Mouse (Mus musculus): ENCODE measurements around the gene Emc6. TPM values are rescaled to one million over a fixed set of nuclear protein-coding genes. Genes with fewer than 3 reads are reported as not detected.

Gene Emc6
- 114 and 133 TPM in 2 replicates for polyA plus RNA-seq (2016; fragmentation: Nextera tagmentation; extraction: Ambion mirVana)

GRCm38 (mm10) chr11:73176608-73177508 lies at the start of gene Emc6, which contains the start of gene Tax1bp3:
TSS of gene Emc6 (minus strand) at chr11:73177037.
TSS of gene Tax1bp3 (plus strand) at chr11:73177083.
- H3K27me3 ChIP-seq (ENCODE audit: low read depth, poor library complexity, severe bottlenecking) = no peaks in the 10 kb centered on the region
- H3K4me1 ChIP-seq = peaks cover 26% of the 10 kb centered on the region
- peak; percentile 97 for DNase-seq (ENCODE audit: low spot score)
- peaks cover 42% of the 10 kb centered on the region for H3K36me3 ChIP-seq
- WGBS = under 1% methylated on average over 81 of the region's 81 CpGs
- no peaks in the 10 kb centered on the region for H3K9me3 ChIP-seq (replicated peaks)
- H3K4me3 ChIP-seq = peak within 1 kb of the TSS; percentile 95
- H3K27ac ChIP-seq = peak within 1 kb of the TSS; percentile 94

DNA sequence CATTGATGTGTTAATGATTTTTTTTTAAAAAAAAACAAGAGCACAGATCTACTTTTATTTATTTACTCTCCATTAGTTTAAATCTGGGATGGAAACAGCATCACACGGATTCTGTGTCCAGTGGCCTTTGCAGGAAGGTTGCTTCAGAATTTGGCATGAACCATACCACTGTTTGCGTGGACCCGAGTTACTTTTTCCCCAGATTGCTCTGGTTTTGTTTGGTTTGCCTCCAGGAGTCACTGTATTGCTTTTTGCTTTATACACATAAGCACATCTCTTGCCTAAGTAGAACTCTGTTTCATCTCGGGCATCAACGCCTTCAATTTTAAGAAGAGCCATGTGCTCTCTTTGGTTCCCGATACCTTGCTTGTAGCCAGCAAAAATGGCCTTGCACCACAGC lies 49.0 kb upstream of the Emc6 start:
- Histone ChIP-seq H3K27ac (no peak overlapping the region), H3K27me3 (ENCODE audit: low read depth, poor library complexity, severe bottlenecking) (no peaks in the 10 kb centered on the region), H3K36me3 (no peaks in the 10 kb centered on the region), H3K4me3 (no peak overlapping the region), H3K4me1 (no peaks in the 10 kb centered on the region), H3K9me3 (replicated peaks) (no peaks in the 10 kb centered on the region; the same call in 1 of the 2 replicates)
- 94% methylated on average over 6 of the region's 6 CpGs for WGBS
- DNase-seq (ENCODE audit: low spot score) = no peak

GRCm38 (mm10) chr11:73223966-73224365 lies 47.1 kb upstream of the Emc6 start:
- H3K4me3 ChIP-seq = no peak overlapping the region
- H3K27ac ChIP-seq = no peak overlapping the region
- H3K36me3 ChIP-seq = no peaks in the 10 kb centered on the region
- DNase-seq (ENCODE audit: low spot score) = no peak
- 79% methylated on average over 2 of the region's 2 CpGs for WGBS
- no peaks in the 10 kb centered on the region for H3K4me1 ChIP-seq
- no peaks in the 10 kb centered on the region; the same call in 1 of the 2 replicates for H3K9me3 ChIP-seq (replicated peaks)
- no peaks in the 10 kb centered on the region for H3K27me3 ChIP-seq (ENCODE audit: low read depth, poor library complexity, severe bottlenecking)

- no peaks in the 10 kb centered on the region for H3K9me3 ChIP-seq (replicated peaks)
- no peak for DNase-seq (ENCODE audit: low spot score)
- H3K36me3 ChIP-seq = no peaks in the 10 kb centered on the region
- H3K4me1 ChIP-seq = no peaks in the 10 kb centered on the region
- 39% methylated on average over 5 of the region's 5 CpGs for WGBS
- no peak overlapping the region for H3K27ac ChIP-seq
- H3K27me3 ChIP-seq (ENCODE audit: low read depth, poor library complexity, severe bottlenecking) = no peaks in the 10 kb centered on the region
- H3K4me3 ChIP-seq = no peak overlapping the region
Measured at GRCm38 (mm10) chr11:73222846-73223245, 46.0 kb upstream of the Emc6 start.

DNA sequence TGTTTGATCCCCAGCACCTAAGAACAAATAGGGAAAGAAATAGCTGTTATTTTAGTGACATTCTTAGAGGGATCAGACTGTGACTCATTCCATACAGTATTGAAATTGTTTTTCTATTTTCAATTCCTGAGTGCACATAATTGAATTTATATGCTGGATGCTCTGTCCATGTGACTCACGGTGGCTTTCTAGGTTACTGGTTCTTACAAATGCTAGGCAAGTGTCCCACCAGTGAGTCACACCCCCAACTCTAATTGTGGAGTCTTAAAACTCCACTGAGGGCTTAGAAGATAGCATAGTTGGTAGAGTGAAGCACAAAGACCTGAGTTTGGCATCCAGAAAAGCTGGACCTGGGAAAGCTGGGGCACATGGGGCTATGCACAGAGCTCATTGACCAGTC lies 43.8 kb upstream of the Emc6 start:
- H3K9me3 ChIP-seq (replicated peaks) = no peaks in the 10 kb centered on the region
- H3K4me3 ChIP-seq = no peak overlapping the region
- H3K4me1 ChIP-seq = no peaks in the 10 kb centered on the region
- DNase-seq (ENCODE audit: low spot score) = no peak
- 86% methylated on average over 1 of the region's 1 CpGs for WGBS
- no peaks in the 10 kb centered on the region for H3K27me3 ChIP-seq (ENCODE audit: low read depth, poor library complexity, severe bottlenecking)
- H3K36me3 ChIP-seq = no peaks in the 10 kb centered on the region
- no peak overlapping the region for H3K27ac ChIP-seq

GRCm38 (mm10) chr11:73219671-73220070 lies 42.8 kb upstream of the Emc6 start:
- Histone ChIP-seq H3K4me1 (no peaks in the 10 kb centered on the region), H3K36me3 (no peaks in the 10 kb centered on the region), H3K27me3 (ENCODE audit: low read depth, poor library complexity, severe bottlenecking) (no peaks in the 10 kb centered on the region), H3K9me3 (replicated peaks) (no peaks in the 10 kb centered on the region), H3K4me3 (no peak overlapping the region), H3K27ac (no peak overlapping the region)
- no peak for DNase-seq (ENCODE audit: low spot score)
- whole genome bisulfite sequencing = 52% methylated on average over 2 of the region's 2 CpGs

- Histone ChIP-seq H3K4me1 (no peaks in the 10 kb centered on the region), H3K4me3 (no peak overlapping the region), H3K27ac (no peak overlapping the region), H3K27me3 (ENCODE audit: low read depth, poor library complexity, severe bottlenecking) (no peaks in the 10 kb centered on the region), H3K9me3 (replicated peaks) (no peaks in the 10 kb centered on the region), H3K36me3 (no peaks in the 10 kb centered on the region)
- WGBS = 83% methylated on average over 3 of the region's 3 CpGs
- no peak for DNase-seq (ENCODE audit: low spot score)
Measured at GRCm38 (mm10) chr11:73213956-73214355, 37.1 kb upstream of the Emc6 start.

- H3K27me3 ChIP-seq (ENCODE audit: low read depth, poor library complexity, severe bottlenecking) = no peaks in the 10 kb centered on the region
- no peak overlapping the region for H3K4me3 ChIP-seq
- no peak for DNase-seq (ENCODE audit: low spot score)
- no peaks in the 10 kb centered on the region for H3K36me3 ChIP-seq
- H3K27ac ChIP-seq = no peak overlapping the region
- WGBS = 81% methylated on average over 2 of the region's 2 CpGs
- H3K9me3 ChIP-seq (replicated peaks) = no peaks in the 10 kb centered on the region
- H3K4me1 ChIP-seq = no peaks in the 10 kb centered on the region
Measured at GRCm38 (mm10) chr11:73207621-73208020, 30.8 kb upstream of the Emc6 start.

DNA sequence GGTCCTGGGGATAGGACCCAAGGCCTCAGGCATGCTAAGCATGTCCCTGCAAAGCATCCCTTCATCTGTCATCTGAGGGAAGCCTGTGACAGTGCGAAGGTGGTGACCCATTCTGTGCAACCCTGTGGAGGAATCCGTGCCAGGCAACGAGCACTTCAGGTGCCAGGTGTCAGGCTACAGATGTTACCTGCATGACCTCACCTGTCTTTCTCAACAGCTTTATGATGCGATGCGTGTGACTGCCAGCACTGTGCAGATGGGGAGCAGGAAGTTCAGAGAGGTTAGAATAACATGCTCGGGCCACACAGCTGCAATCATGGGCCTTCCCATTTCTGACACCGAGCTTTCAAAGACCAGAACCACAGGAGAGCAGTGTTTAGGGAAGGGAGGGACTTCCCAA lies 28.4 kb upstream of the Emc6 start:
- Histone ChIP-seq H3K27ac (no peak overlapping the region), H3K4me3 (no peak overlapping the region), H3K9me3 (replicated peaks) (no peaks in the 10 kb centered on the region), H3K4me1 (no peaks in the 10 kb centered on the region), H3K36me3 (no peaks in the 10 kb centered on the region), H3K27me3 (ENCODE audit: low read depth, poor library complexity, severe bottlenecking) (no peaks in the 10 kb centered on the region)
- 69% methylated on average over 7 of the region's 7 CpGs for WGBS
- DNase-seq (ENCODE audit: low spot score) = no peak

DNA sequence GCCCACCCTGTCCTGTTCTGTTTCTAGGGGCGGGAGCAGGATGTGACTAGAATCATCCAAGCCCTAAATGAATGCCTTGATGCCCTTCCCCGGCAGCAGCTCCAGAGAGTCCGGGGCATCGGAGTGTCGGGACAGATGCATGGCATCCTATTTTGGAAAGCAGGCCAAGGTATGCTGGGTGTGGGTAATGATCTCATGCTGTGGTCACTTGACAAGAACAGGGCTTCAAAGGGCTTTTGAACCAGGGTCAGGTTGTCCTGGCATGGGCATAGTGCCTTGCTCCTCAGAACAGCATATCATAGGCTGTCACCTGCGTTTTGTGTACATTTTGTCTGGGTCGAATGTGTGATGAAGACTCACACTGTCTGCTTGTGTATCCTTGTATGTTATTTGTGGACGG lies 27.1 kb upstream of the Emc6 start:
- peaks cover 6% of the 10 kb centered on the region for H3K4me1 ChIP-seq
- H3K4me3 ChIP-seq = no peak overlapping the region
- no peaks in the 10 kb centered on the region for H3K9me3 ChIP-seq (replicated peaks)
- H3K36me3 ChIP-seq = no peaks in the 10 kb centered on the region
- no peaks in the 10 kb centered on the region; the same call in 1 of the 2 replicates for H3K27me3 ChIP-seq (ENCODE audit: low read depth, poor library complexity, severe bottlenecking)
- 87% methylated on average over 8 of the region's 8 CpGs for WGBS
- DNase-seq (ENCODE audit: low spot score) = no peak
- H3K27ac ChIP-seq = no peak overlapping the region

GRCm38 (mm10) chr11:73201597-73201996 lies 24.8 kb upstream of the Emc6 start:
- no peak for DNase-seq (ENCODE audit: low spot score)
- peaks cover 17% of the 10 kb centered on the region for H3K4me1 ChIP-seq
- H3K9me3 ChIP-seq (replicated peaks) = no peaks in the 10 kb centered on the region
- H3K27ac ChIP-seq = no peak overlapping the region
- 38% methylated on average over 4 of the region's 4 CpGs for WGBS
- no peak overlapping the region for H3K4me3 ChIP-seq
- H3K36me3 ChIP-seq = no peaks in the 10 kb centered on the region
- H3K27me3 ChIP-seq (ENCODE audit: low read depth, poor library complexity, severe bottlenecking) = no peaks in the 10 kb centered on the region; the same call in 1 of the 2 replicates

DNA sequence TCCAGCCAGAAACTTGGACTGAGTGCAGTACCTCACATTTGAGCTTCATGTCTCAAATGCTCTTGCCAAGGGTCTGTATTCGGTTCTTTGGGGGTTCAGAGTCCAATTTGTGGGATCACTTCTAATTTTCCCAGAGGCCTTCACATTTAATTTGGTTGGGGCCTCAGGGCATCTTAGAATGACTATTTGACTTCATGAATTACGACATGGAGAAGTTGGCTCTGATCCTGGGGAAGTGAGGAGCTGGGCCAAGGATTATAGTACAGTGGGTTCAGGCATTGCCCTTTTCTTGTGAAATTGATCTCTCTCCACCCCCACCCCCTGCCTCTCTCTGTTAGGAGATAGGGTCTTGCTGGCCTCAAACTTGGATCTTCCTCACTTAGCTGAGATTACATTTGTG lies 24.2 kb upstream of the Emc6 start:
- Histone ChIP-seq H3K27me3 (ENCODE audit: low read depth, poor library complexity, severe bottlenecking) (no peaks in the 10 kb centered on the region; the same call in 1 of the 2 replicates), H3K4me1 (peaks cover 17% of the 10 kb centered on the region), H3K36me3 (no peaks in the 10 kb centered on the region), H3K9me3 (replicated peaks) (no peaks in the 10 kb centered on the region), H3K27ac (no peak overlapping the region), H3K4me3 (no peak overlapping the region)
- WGBS = 73% methylated on average over 2 of the region's 2 CpGs
- DNase-seq (ENCODE audit: low spot score) = no peak

GRCm38 (mm10) chr11:73199879-73200278 lies 23.0 kb upstream of the Emc6 start:
- Histone ChIP-seq H3K4me1 (peaks cover 17% of the 10 kb centered on the region), H3K36me3 (0 out of 2 replicates have a peak, but pooled peaks cover 5% of the 10 kb centered on the region)

More at GRCm38 (mm10) chr11:73199879-73200278, 23.0 kb upstream of the Emc6 start:
- no peaks in the 10 kb centered on the region for H3K9me3 ChIP-seq (replicated peaks)
- H3K27ac ChIP-seq = peak overlapping the region; percentile 63; the same call in 1 of the 2 replicates
- H3K27me3 ChIP-seq (ENCODE audit: low read depth, poor library complexity, severe bottlenecking) = no peaks in the 10 kb centered on the region; the same call in 1 of the 2 replicates
- DNase-seq (ENCODE audit: low spot score) = no peak
- WGBS = 5% methylated on average over 12 of the region's 12 CpGs
- peak overlapping the region; percentile 67 for H3K4me3 ChIP-seq
